Mouse (Mus musculus) left cerebral cortex, adult 18-20 months (tissue): ENCODE measurements around the gene Max. TPM values are rescaled to one million over a fixed set of nuclear protein-coding genes. Genes with fewer than 3 reads are reported as not detected.

Experiments
- DNase-seq, 2 experiments: peaks; one replicate each; pipeline ENCODE4 v3.0.0; 2021 to 2022; ENCODE audit warnings: low spot score in 2 of 2, mixed read lengths in 1 of 2
- total RNA-seq, 2 experiments: library from RNA; stranded (reverse); gene quantifications; 2 replicates each; pipeline ENCODE4 v1.2.3; 2021

The Max gene
- total RNA-seq, 2 experiments from 2014 or later: 78.0 to 79.7 TPM

GRCm38 (mm10) chr12:76957688-76958087 lies 4.3 kb downstream of the Max start:
- no peak for DNase-seq

GRCm38 (mm10) chr12:76954698-76955423 lies 7.1 kb downstream of the Max start:
- DNase-seq: peak; percentile 56 to 79

DNA sequence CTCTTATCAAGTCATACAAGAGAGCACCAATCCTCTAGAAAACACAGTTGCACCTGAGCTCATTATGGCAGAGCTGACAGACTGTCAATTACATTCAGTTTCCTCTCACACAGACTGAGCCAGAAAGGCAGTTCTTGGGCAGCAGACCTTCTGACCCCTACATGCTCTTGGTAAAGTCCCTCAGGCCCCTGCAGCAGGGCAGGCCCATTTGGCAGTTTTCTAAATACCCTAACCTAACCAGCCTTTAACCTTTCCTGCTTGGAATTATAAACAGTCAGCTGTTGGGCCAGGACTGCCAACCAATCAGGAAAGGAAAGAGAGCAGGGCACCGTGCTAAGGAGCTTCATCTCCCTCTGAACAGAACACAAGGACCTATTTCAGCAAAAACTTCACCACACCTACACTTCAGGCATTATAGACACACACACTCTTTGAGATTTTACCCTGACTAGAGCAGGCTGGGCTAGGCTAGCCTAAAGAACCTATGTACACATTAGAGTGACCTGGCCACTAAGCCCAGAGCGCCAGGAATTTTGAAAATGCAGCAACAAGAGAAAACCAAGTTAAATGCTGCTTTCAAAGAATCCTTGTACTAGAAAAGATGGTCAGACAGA lies 8.1 kb downstream of the Max start:
- DNase-seq: no peak

GRCm38 (mm10) chr12:76950330-76950729 lies 11.7 kb downstream of the Max start:
- DNase-seq: no peak

DNA sequence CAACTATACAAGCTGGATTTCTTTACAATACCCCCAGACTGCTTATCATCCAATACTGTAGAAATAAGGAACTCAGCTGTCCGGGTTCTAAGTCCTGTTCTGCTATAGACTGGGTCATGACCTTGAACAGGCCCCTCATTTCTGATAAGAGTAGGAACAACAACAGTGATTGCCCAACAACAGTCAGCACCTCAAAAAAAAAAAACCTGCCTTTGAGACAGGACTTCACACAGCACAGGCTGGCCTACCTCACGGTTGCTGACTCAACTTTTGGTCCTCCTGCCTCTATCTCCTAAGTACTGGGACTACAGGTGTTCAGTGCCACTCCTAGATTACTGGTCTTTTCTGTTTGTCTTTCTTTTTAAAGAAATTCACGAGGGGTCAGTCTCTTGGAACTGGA lies 13.2 kb downstream of the Max start:
- no peak for DNase-seq

- DNase-seq: no peak
These were observed 13.8 kb downstream of the Max start for GRCm38 (mm10) chr12:76948185-76948584.

DNA sequence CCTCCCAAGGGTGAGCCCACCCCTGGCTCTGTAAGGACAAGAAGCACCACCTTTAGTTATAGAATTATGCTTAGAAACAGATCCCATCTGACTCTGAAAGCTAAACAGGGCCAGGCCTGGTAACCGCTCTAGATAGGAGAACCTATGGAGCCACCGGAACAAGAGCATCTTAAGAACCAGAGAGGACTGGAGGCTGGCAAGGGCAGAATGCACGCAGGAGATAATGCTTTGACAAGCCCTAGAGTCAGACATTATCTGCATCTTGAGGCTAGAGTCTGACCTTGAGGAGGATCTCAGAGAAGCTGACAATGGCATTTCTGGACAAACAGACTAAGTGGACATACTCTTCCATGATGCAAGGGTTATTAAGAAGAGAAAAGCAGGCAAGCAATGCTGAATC lies 14.5 kb downstream of the Max start:
- no peak for DNase-seq

GRCm38 (mm10) chr12:76943466-76943865 lies 18.5 kb downstream of the Max start:
- DNase-seq: no peak

DNA sequence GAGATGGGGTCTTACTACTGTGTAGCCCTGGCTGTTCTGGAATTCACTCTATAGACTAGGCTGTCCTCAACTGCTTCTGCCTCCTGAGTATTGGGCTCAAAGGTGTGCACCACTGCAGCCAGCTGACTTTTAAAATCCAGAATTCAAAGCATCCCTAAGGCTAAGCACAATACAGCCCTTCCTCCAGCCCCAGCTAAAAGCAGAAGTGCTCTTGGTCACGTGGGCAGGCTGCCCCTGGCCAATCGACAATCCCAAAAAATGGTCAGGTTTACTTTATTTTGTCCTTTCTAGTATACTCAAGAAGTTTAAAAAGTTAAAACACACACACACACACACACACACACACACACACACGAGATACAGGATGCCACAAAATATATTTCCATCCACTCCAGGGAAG lies 19.0 kb downstream of the Max start:
- no peak for DNase-seq

DNA sequence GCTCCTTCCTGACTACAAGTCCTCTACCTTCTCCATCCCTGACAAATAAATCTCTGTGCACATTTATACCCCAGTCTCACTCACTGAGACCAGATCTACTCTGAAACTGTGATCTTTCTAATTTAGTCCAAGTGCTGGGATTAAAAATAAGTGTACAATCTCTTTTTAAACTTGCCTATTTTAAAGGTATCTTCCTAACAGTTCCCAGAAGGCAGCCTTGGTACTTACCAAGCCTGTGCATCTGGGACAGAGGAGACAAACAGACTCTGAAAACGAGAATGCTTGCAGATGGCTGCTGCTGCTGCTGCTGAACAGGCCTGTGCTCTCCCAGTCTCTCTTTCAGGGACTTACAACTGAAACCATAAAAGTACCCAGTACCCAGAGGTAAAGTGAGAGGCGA lies 19.5 kb downstream of the Max start:
- no peak for DNase-seq

DNA sequence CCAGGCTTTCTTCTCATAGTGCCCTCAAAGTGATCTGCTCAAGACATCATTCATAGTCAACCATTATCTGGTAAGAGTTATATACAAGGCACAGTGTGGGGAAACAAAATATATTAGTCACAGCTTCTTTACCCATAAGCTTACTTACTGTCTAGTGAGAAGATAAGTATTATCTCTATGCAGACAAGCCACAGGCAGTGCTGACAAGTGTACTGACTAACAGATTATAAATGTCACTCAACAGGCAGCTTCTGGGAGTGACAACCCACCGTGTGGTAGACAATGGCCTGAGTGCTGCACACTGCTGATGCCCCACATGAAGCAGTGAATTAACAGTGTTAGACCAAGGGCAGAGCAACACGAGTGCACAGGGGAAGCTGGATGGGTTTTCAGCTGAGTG lies 20.5 kb downstream of the Max start:
- DNase-seq: no peak

DNA sequence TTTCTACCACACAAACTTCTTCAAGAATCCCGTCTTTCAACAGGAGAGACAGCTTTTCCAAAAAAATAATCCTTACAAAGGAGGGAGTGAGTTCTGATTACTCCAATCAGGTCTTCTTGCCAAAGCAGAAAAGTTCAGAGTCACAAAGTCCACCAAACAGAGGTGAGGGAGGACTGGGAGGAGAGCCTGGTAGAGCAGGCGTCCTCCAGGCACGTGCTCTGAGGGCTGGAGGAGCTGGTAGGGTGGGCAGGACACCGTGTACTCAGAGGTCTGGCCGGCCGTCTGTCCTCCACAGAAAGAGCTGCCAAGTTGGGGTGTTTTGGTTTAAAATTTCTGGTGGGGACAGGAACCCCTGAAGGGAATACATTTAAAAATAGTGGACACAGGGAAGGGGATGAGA lies 24.0 kb downstream of the Max start:
- no peak for DNase-seq

- DNase-seq: no peak
These were observed 25.8 kb downstream of the Max start for GRCm38 (mm10) chr12:76936211-76936610.

- no peak for DNase-seq
These were observed 27.6 kb downstream of the Max start for GRCm38 (mm10) chr12:76934438-76934837.

DNA sequence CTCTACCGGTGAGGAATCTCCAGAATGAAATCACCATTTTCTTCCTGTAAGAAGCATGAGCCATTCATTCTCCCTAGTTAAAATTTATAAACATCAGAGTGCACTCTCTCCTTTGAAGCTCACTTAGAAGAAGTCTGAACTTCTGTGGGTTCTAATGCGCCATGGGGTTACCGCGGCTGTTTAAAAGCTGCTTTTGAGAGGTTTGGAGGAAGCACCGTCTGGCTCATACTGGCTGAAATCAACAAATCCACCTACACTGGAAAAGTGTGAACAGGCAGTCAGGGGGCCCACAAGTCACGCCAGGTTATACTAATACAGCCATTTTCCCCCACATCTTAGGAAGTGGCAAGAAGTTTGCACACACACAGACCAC lies 29.3 kb downstream of the Max start:
- no peak for DNase-seq

DNA sequence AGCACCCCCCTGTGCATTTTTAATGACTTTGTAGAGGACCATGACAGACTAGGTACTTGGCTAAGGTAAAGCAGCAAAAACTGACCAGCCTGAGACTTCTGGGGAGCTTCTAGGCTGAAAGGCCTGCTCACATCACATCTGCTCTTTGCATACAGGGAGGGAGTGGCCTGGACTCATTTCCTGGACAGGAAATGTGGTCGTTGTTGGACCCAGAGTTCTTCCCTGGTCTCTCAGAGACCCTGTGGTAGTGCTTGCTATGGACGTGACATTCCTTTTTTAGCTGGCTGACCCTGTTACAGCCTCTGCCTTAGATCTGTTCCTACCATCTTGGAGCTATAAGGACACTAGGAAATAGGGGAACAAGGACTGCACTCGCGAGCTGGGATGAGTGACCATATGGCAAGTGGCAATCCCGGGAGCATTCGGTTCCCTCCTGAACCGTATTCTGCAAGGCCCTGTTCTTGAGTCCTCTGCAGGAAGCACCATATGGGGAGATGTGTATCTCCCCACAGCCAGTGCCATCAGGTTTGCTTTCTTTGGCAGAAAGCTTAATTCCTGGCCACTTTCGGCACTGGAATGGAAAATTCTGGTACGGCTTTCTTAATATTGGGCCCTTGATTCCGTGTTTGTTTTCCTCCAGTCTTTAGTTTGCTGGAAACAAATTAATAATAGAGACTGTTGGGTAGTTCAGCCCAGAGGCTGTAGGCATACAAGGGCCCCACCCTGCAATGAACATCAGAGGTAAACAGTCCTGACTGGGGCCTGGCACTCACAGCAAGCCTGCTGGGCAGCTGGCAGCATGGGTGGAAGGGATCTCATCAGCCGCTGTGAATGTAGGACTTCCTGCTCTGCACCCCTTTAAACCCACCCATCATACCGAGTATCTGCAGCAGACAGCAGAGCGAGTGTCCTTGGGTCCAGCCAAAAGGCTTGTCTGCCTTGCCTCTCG lies 30.0 kb downstream of the Max start:
- DNase-seq: no peak

- no peak for DNase-seq
These were observed 31.8 kb downstream of the Max start for GRCm38 (mm10) chr12:76930177-76930576.

DNA sequence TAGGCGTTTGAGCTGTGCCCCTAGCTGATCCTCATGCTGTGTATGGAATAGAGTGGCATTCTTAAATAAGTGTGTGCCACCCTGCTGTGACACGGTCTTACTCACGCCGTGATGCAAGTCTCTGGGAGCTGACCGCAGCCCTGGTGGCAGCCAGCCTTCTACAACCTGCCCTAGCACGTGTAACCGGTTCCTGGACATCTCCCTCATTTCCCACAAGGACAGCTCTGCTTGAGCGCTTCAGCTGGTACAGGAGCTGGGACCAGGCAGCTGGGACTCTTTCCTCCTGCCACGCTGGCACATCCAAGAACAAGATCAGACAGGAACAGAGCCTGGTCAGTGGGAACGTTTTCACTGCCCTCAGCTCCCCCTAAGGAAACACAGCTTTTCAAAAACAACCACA lies 34.5 kb downstream of the Max start:
- DNase-seq: no peak

GRCm38 (mm10) chr12:76927012-76927411 lies 35.0 kb downstream of the Max start:
- no peak for DNase-seq

DNA sequence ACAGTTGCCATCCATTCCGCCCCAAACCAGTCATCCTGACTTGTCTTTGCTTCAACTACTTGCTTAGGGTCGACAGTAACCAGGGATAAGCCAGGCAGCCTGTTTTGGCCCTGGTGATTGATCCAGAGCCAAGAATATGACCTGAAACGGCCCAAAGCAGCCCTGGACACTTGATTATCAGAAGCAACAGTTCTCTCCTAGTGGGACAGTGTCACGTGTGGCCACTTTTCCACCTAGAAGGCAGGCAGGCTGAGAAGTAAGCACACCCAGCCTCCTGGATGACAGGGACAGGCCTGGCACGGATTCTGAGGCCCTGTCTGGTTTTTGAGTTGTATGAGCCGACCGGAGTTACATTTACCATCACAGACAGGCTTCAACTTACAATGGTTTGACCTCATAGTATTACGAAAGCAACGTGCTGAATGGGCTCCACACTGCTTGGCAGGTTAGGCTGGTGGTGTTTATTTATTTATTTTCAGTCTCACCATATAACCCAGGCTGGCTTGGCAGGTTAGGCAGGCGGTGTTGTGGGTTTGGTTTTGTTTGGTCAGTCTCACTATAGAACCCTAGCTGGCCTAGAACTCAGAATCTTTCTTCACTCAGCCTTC lies 35.6 kb downstream of the Max start:
- no peak for DNase-seq

- DNase-seq: no peak
These were observed 36.9 kb downstream of the Max start for GRCm38 (mm10) chr12:76924904-76925604.
